Mouse (Mus musculus) MEL-GATA-1-ER (cell line): Measurements from ENCODE around the gene Havcr1.

Experiments used
- DNase-seq: peaks from one replicate; pipeline ENCODE4 v3.0.0-alpha.2; 2012; ENCODE audit warnings: low read depth; ENCODE audit errors: extremely low read depth

Gene Havcr1

GRCm38 (mm10) chr11:46819930-46820329 lies 85.0 kb downstream of the Havcr1 start:
- no peak for DNase-seq
